Mouse (Mus musculus) NIH3T3 (cell line): ENCODE measurements around the gene Eid2.

Experiments
- DNase-seq: peaks from one replicate; pipeline ENCODE4 v3.0.0-alpha.2; 2012; ENCODE audit warnings: low read depth

Gene Eid2

DNA sequence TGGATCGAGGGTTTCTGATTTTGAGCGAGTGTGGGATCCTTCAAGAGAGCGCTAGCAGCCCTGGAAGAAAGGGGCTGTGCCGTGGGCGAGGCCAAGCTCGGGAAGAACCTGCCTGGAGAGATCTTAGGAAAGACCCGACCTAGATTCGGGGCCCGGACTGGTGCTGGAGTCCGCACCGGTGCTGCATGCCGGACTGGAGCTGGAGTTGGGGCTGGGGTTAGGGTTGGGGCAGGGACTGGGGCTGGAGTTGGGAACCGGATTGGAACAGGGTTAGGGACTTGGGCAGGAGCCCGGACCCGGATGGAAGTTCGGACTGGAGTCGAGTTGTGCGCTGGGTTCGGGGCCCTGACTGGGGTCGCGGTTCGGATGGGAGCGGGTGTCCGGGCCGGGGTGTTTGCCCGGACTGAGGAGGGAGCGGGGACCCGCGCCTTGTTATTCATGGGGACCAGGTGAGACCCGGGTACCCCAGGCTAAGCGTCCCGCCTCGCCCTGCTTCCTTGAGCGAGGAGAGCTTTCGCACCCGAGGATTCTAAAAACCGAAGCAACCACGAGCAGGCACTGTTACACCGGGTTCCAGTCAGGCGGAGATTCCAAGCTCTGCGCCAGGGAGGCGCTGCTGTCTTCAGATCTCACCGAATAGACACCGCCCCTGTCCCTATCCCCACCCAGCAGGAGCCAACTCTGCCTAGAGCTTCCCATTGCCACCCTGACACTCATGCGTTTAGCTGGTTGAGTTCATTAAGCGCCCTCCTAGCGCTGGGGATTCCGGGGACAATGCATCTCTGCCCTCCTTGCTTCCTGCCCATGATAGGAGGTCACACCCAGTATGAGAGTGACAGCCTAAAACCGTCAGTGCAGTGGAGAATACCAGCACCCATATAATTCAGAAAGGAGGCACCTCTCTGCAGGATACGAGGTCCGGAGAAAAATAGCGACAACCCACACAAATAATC lies 23.2 kb downstream of the Eid2 start, which contains the start of gene Selenov:
Gene Selenov, minus strand, starts transcription at position 549 of the 953 bp plus-strand sequence.
- DNase-seq, result no peak

DNA sequence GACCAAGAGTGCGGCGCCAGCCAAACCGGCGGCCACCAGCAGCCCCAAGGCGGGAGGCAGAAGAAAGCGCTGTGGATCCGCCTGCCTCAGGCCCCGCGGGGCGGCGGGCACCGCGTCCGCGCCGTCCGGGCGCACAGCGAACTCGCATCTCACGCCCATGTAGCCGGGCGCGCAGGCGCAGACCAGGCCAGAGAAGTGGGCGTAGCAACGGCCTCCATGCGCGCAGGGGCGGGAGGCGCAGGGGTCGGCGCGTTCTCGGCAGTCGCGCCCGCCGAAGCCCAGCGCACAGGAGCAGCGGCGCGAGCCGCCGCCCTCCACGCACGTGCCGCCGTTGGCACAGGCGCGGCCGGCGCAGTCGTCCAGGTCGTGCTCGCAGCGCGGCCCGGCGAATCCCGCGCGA lies 26.8 kb downstream of the Eid2 start:
- no peak for DNase-seq

DNA sequence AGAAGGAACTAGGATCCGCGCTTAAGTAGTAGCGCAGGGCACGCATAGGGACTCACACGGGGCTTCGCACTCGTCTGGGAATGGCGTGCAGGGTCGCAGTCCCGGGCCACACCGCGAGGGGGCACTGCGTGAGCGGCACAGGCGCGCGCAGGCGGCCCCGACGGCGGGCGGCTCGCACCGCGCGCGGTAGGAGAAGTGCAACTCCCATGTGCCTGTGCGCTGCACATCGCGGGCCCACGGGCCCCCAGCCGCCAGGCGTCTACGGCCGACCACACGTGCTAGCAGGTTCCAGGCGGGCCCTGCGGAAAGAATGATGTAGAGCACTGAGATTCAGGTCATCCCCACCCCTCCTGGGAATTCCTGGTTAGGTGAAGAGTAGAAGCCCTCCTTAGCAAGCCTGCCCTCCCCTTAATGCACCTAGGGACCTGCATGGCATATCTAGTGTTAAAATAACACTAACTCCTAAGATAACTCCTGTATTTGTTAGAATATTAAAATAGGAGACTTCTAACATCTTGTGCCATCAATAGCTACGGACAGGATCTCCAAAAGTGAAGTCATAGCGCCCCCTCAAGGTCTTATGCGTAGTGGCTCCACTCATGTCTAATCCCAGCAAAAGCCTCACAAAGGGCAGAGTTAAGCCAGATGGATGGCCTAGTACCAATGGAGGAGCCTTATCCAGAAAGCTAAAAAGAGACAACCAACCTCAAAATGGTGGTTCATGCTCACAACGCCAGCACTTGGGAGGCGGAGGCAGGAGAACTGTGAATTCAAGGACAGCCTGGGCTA lies 31.4 kb downstream of the Eid2 start:
- DNase-seq, result peak; percentile 84

DNA sequence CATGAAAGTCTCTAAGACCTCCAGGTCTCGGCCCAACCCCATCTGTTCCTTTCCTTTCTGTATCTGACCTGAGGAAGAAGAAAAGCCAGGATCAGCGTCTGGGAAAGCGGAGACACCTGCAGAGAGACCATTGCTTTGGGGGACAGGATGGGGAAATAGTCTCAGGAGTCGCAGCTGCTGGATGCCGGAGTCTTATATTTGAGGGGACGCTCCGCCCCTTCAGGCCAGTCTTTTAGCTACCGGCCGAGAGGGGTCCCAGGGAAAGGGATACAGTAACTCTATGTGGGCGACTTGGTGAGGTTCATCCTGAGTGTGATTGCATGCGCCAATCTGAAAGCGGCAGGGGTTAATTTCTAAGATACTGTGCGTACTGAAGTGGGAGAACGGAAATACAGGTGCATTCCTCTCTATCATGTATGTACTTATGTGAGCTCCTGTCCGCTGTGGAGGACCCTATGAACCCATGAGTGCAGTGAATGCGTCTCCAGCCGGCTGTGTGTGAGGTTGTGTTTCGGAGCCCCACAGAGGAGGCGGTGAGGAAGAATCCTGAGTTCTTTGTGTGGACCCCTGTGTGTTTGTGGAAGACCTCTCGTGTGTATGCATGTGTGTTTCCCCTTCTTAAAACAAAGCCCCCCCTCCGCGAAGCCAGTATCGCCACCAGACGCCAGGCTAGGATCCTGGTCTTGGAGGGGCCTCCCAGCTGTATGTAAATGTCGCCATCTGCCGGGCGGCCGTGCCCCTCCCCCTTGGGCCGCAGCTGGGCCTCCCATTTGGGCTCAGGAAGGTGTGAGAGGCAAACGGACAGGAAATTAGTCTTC lies 34.1 kb downstream of the Eid2 start, which contains the start of gene Dll3:
Gene Dll3, minus strand, starts transcription at position 623 of the 818 bp plus-strand sequence.
- peak; percentile 79 for DNase-seq

DNA sequence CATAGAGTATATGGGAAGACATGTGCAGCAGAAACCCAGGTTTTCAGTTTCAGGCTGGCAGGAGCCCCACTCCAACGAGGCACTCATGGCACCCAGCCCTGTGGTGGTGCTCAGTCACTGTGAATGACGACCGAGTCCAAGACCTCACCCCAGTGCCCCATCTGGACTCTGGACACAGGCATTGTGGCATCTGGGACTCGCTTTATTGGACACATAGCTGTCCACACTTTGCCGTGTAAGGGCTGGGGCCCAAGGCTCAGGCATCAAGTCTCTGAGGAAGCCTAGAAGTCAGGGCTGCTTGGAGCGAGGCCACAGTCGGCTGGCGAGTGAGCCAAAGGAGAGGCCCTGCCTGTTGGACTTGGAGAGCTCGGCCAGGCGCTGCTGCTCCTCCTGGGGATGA lies 38.0 kb downstream of the Eid2 start:
- DNase-seq, result no peak

DNA sequence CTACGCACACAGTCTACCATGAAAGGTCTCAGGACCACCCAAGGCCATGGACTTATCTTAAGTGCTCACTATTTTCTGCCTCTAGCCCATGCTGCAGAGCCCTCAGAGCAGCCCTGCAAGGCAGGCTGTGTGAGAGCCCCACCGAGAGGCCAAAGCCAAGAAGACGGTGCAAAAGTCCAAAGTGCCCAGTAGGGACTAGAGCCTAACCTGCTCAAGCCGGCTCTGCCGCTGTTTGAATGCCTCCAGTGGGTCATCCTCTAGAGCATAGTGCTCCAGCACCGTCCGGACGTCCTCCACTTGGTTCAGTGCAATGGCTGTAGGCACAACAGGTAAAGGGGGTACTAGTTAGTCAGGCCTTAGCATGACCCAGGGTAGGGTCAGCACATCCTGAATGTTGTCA lies 38.5 kb downstream of the Eid2 start:
- DNase-seq, result no peak

DNA sequence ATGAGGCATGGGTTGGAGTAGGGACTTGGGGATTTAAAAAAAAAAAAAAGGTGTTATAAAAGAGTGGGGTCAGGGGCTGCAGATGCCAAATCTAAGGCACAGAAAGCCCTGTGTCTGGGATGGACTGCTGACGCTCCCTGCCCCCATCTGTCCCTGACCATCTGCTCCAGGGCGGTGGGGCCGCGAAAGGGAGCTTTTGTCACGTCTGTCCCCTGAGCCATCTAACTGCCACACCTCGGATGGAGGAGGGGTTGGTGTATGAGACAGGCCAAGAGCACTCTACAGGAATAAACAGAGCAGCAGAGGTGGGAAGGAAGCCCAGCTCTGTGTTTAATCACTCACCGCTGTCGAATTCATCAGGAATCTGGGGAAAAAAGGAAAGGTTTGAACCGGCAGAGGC lies 42.1 kb downstream of the Eid2 start:
- no peak for DNase-seq

DNA sequence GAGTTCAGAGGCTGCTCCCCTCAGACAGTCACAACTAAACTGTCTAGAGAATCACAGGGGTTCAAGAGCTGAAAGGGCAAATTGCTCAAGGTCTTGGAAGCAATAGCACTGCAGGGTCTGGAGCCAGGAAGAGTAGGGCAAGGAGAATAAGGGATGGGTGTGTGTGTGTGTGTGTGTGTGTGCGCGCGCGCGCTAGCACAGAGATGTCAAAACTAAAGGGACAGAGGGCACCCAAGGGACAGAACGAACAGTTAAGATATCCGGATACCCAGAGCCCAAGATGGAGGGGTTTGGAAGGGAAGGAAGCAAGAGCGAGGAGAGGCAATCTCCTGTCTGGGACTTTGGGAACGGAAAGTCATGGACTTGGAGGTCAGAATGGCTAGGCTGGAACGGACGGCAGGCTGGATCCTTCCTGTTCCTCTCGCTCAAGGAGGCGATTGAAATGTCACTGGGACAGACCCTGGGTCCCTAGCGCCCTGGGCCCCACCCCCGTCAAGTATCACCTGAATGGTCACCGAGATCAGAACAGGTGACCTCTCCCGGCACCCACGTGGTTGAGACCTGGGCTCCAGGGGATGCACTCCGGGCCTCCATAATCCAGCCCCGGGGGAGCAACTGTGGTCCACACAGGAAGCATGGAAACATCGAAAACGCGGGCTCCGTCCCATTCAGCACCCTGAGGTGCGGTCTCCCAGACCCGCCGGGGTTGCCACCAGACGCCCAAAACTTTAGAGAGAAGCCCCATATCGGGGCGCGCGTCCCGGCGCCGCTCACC lies 43.7 kb downstream of the Eid2 start:
- peak; percentile 22 for DNase-seq

DNA sequence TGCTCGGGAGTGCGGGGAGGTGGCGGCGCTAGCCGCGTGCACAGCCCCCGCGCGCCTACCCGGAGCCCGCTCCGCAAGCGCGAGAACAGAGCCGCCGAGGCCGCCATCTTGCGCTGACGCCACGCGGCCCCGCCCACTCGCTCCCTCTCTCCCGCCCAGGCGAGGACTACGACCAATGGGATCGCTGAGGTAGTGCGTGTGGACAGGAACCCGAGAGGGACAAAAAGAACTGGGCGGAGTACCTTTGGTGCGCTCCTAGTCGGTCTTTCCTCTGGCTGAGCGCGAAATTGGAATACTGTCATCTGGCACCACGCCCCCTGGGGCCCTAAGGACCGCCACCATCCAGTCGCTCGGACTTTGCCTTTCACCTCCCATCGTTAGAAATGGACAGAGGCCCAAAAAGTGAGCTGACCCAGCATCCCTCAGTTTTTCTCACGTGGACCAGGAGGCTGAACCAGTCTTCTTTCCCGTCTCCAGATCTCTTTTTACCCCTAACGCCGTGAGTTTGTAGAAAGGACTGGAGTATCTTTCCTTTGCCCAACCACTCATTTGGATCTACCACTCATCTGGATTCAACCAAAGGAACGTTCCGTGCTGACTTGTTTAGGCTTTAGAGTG lies 44.4 kb downstream of the Eid2 start, which contains the start of gene Timm50:
Gene Timm50, minus strand, starts transcription at position 147 of the 618 bp plus-strand sequence.
- DNase-seq, result peak; percentile 97

DNA sequence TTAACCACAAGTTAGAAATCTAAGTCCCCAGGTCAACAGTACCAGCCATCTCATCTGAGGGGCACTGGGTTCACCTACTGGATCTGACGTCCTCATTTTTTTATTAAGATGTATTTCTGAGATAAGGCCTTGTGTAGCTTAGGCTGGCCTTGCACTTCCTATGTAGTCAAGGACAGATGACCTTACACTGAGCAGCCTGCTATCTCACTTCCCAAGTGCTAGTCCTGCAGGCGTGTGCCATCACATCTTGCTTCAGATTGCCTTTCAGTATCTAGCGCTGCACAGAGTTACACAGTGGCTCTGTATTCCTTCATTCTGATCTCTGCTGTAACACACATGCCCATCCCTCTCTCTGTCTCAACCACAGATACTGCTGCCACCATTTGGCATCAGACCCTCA lies 50.4 kb downstream of the Eid2 start:
- no peak for DNase-seq

DNA sequence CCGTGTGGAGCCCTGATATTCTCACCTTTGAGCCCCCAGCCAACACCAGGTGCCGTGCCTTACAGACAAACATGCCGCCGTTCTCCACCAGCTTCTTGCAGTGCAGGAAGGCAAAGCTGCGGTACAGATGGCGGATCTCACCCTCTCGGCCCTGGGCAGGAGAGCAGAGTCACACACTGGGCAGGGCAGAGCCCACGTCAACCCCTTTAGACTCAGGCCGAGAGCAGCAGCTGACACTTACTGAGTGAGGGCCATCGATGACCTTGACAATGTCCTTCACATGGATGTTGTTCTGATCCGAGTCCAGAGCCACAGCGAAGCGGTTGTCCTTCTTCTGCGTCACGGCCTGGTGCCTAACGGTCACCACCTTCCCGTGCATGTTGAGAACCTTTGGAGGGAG lies 51.0 kb downstream of the Eid2 start:
- DNase-seq, result no peak
